Mouse (Mus musculus): Measurements from ENCODE around the gene Ddx5.
A peak's percentile ranks its signal among the peaks of the same experiment; 100 is the strongest.
"Not testable (repeated sequence)": the region's sequence is repeated elsewhere in the genome, so short reads cannot be mapped to it uniquely, and the experiment has no call there.

Ddx5 gene

GRCm38 (mm10) chr11:106762139-106762799 is 26.7 kb downstream of the Ddx5 start:
- no peak for DNase-seq (ENCODE audit: low read depth, low spot score)

GRCm38 (mm10) chr11:106760511-106760910 is 28.5 kb downstream of the Ddx5 start:
- DNase-seq (ENCODE audit: low read depth, low spot score) = no peak

GRCm38 (mm10) chr11:106759028-106759427 is 30.0 kb downstream of the Ddx5 start:
- DNase-seq (ENCODE audit: low read depth, low spot score) = peak; percentile 30

GRCm38 (mm10) chr11:106755583-106755982 is 33.4 kb downstream of the Ddx5 start:
- no peak for DNase-seq (ENCODE audit: low read depth, low spot score)

- DNase-seq (ENCODE audit: low read depth, low spot score) = no peak
Measured at GRCm38 (mm10) chr11:106753314-106753713, 35.7 kb downstream of the Ddx5 start.

GRCm38 (mm10) chr11:106752103-106752502 is 36.9 kb downstream of the Ddx5 start:
- peak; percentile 44 for DNase-seq (ENCODE audit: low read depth, low spot score)

GRCm38 (mm10) chr11:106751039-106752018 is 37.7 kb downstream of the Ddx5 start, which contains the start of gene Milr1:
Gene Milr1 (plus strand): TSS chr11:106751226.
- no peak for DNase-seq (ENCODE audit: low read depth, low spot score)

- no peak for DNase-seq (ENCODE audit: low read depth, low spot score)
Measured at GRCm38 (mm10) chr11:106750121-106750751, 38.7 kb downstream of the Ddx5 start, which contains the start of gene Pecam1. Gene Pecam1 (minus strand): TSS chr11:106750628.

GRCm38 (mm10) chr11:106749557-106750120 is 39.3 kb downstream of the Ddx5 start:
- DNase-seq (ENCODE audit: low read depth, low spot score) = not testable (repeated sequence)

GRCm38 (mm10) chr11:106744949-106745348 is 44.0 kb downstream of the Ddx5 start:
- no peak for DNase-seq (ENCODE audit: low read depth, low spot score)

- DNase-seq (ENCODE audit: low read depth, low spot score) = peak; percentile 59
Measured at GRCm38 (mm10) chr11:106742388-106742841, 46.6 kb downstream of the Ddx5 start.

GRCm38 (mm10) chr11:106741826-106742225 is 47.2 kb downstream of the Ddx5 start:
- no peak for DNase-seq (ENCODE audit: low read depth, low spot score)

GRCm38 (mm10) chr11:106741232-106741631 is 47.8 kb downstream of the Ddx5 start:
- peak; percentile 77 for DNase-seq (ENCODE audit: low read depth, low spot score)

GRCm38 (mm10) chr11:106740724-106741123 is 48.3 kb downstream of the Ddx5 start:
- DNase-seq (ENCODE audit: low read depth, low spot score) = not testable (repeated sequence)

GRCm38 (mm10) chr11:106739116-106739515 is 49.9 kb downstream of the Ddx5 start:
- no peak for DNase-seq (ENCODE audit: low read depth, low spot score)

- DNase-seq (ENCODE audit: low read depth, low spot score) = peak; percentile 75
Measured at GRCm38 (mm10) chr11:106737178-106737621, 51.8 kb downstream of the Ddx5 start.

GRCm38 (mm10) chr11:106736614-106737013 is 52.4 kb downstream of the Ddx5 start:
- DNase-seq (ENCODE audit: low read depth, low spot score) = no peak

GRCm38 (mm10) chr11:106730714-106731113 is 58.3 kb downstream of the Ddx5 start:
- DNase-seq (ENCODE audit: low read depth, low spot score) = no peak
